Mouse (Mus musculus) MEL (cell line): Measurements from ENCODE around the gene Tssk2. TPM values are rescaled to one million over a fixed set of nuclear protein-coding genes. Genes with fewer than 3 reads are reported as not detected.

ENCODE experiments used
- DNase-seq: peaks from one replicate; pipeline ENCODE4 v3.0.0; 2011; ENCODE audit warnings: low read depth, low spot score
- H3K27ac ChIP-seq: 2 replicates; pipeline ENCODE4 v1.5.1; 2012; ENCODE audit warnings: low read depth, mild to moderate bottlenecking, control low read depth, low read length, moderate library complexity; ENCODE audit not compliant: control insufficient read depth
- H3K27me3 ChIP-seq, 2 experiments: fragments of 150-350 bp in 1 of 2; sonication (generic) in 1 of 2; 2 replicates each; pipeline ENCODE4 v1.6.1; 2012; ENCODE audit warnings: low read length in 2 of 2, mild to moderate bottlenecking in 2 of 2, improper control_type of control experiment in 1 of 2, moderate library complexity in 1 of 2; ENCODE audit not compliant: insufficient read depth in 2 of 2, control insufficient read depth in 1 of 2
- H3K36me3 ChIP-seq, 2 experiments: 2 replicates each; pipeline ENCODE4 v1.6.1; 2012 to 2014; ENCODE audit warnings: low read length in 2 of 2, improper control_type of control experiment in 1 of 2, inconsistent platforms in 1 of 2, mild to moderate bottlenecking in 1 of 2; ENCODE audit not compliant: insufficient read depth in 2 of 2, control insufficient read depth in 1 of 2
- H3K4me1 ChIP-seq, 2 experiments: fragments of 150-350 bp in 1 of 2; sonication (generic) in 1 of 2; 2 replicates each; pipeline ENCODE4 v1.6.1; 2012; ENCODE audit warnings: low read length in 2 of 2, improper control_type of control experiment in 1 of 2, mild to moderate bottlenecking in 1 of 2; ENCODE audit not compliant: insufficient read depth in 2 of 2, control insufficient read depth in 1 of 2
- H3K4me3 ChIP-seq, 2 experiments: fragments of 150-350 bp in 1 of 2; sonication (generic) in 1 of 2; 2 replicates each; pipeline ENCODE4 v1.5.1; 2012; ENCODE audit warnings: low read depth in 2 of 2, low read length in 2 of 2, mild to moderate bottlenecking in 2 of 2, moderate library complexity in 2 of 2, control low read depth in 1 of 2, improper control_type of control experiment in 1 of 2; ENCODE audit not compliant: control insufficient read depth in 1 of 2, insufficient read depth in 1 of 2
- H3K79me2 ChIP-seq: 2 replicates; pipeline ENCODE4 v1.6.1; 2012; ENCODE audit warnings: mild to moderate bottlenecking, low read length, moderate library complexity; ENCODE audit not compliant: control insufficient read depth, poor library complexity, insufficient read depth
- H3K9ac ChIP-seq: 2 replicates; pipeline ENCODE4 v1.6.1; 2012; ENCODE audit warnings: low read depth, mild to moderate bottlenecking, control low read depth, low read length, moderate library complexity; ENCODE audit not compliant: control insufficient read depth, poor library complexity, severe bottlenecking
- H3K9me3 ChIP-seq: fragments of 150-350 bp; sonication (generic); replicated peaks from 2 replicates; pipeline ENCODE4 v1.6.1; 2012; ENCODE audit warnings: mild to moderate bottlenecking, low read length, improper control_type of control experiment, moderate library complexity; ENCODE audit not compliant: insufficient read depth
- CTCF ChIP-seq, 3 experiments: IDR thresholded peaks in 2 of 3; conservative IDR thresholded peaks in 1 of 3; 2 replicates each; pipeline ENCODE4 v1.5.1; 2011 to 2012; ENCODE audit warnings: low read length in 3 of 3, low read depth in 2 of 3, mild to moderate bottlenecking in 2 of 3, improper control_type of control experiment in 1 of 3, inconsistent platforms in 1 of 3, mixed read lengths in 1 of 3, moderate library complexity in 1 of 3; ENCODE audit not compliant: control insufficient read depth in 1 of 3, insufficient read depth in 1 of 3, poor library complexity in 1 of 3, severe bottlenecking in 1 of 3
- ELF1 ChIP-seq: IDR thresholded peaks from 2 replicates; pipeline ENCODE4 v1.6.1; 2014; ENCODE audit warnings: low read depth, mild to moderate bottlenecking, inconsistent platforms, low read length, improper control_type of control experiment, moderate library complexity
- EP300 ChIP-seq, 2 experiments: IDR thresholded peaks; 2 replicates each; pipeline ENCODE4 v1.6.1; 2011; ENCODE audit warnings: improper control_type of control experiment in 2 of 2, low read length in 2 of 2, low read depth in 1 of 2, mild to moderate bottlenecking in 1 of 2
- ETS1 ChIP-seq: IDR thresholded peaks from 2 replicates; pipeline ENCODE4 v1.6.1; 2012; ENCODE audit warnings: low read depth, mild to moderate bottlenecking, inconsistent platforms, low read length, improper control_type of control experiment, moderate library complexity
- GATA1 ChIP-seq: IDR thresholded peaks from 2 replicates; pipeline ENCODE4 v1.6.1; 2011; ENCODE audit warnings: low read depth, low read length, improper control_type of control experiment
- JUND ChIP-seq: IDR thresholded peaks from 2 replicates; pipeline ENCODE4 v1.6.1; 2011; ENCODE audit warnings: low read depth, mild to moderate bottlenecking, improper control_type of control experiment, low read length
- MAZ ChIP-seq: IDR thresholded peaks from 2 replicates; pipeline ENCODE4 v1.6.1; 2012; ENCODE audit warnings: low read depth, mild to moderate bottlenecking, inconsistent platforms, low read length, improper control_type of control experiment
- MXI1 ChIP-seq: IDR thresholded peaks from 2 replicates; pipeline ENCODE4 v1.6.1; 2011; ENCODE audit warnings: mild to moderate bottlenecking, low read depth, low read length, improper control_type of control experiment
- MYC ChIP-seq: IDR thresholded peaks from 2 replicates; pipeline ENCODE4 v1.6.1; 2011; ENCODE audit warnings: low read depth, mild to moderate bottlenecking, low read length, improper control_type of control experiment, moderate library complexity
- NRF1 ChIP-seq: IDR thresholded peaks from 2 replicates; pipeline ENCODE4 v1.6.1; 2014; ENCODE audit warnings: low read depth, mild to moderate bottlenecking, inconsistent platforms, low read length, improper control_type of control experiment, moderate library complexity; ENCODE audit not compliant: poor library complexity, insufficient read depth, severe bottlenecking
- POLR2AphosphoS2 ChIP-seq: IDR thresholded peaks from 2 replicates; pipeline ENCODE4 v1.6.1; 2011; ENCODE audit warnings: low read length, improper control_type of control experiment
- POLR2AphosphoS5 ChIP-seq: IDR thresholded peaks from 2 replicates; pipeline ENCODE4 v1.6.1; 2012; ENCODE audit warnings: low read depth, borderline replicate concordance, mild to moderate bottlenecking, inconsistent platforms, low read length, moderate library complexity, mixed read lengths
- RAD21 ChIP-seq: IDR thresholded peaks from 2 replicates; pipeline ENCODE4 v1.6.1; 2011; ENCODE audit warnings: mild to moderate bottlenecking, low read depth, low read length, improper control_type of control experiment
- SIN3A ChIP-seq: IDR thresholded peaks from 2 replicates; pipeline ENCODE4 v1.6.1; 2012; ENCODE audit warnings: low read length, improper control_type of control experiment, inconsistent platforms
- SMC3 ChIP-seq: IDR thresholded peaks from 2 replicates; pipeline ENCODE4 v1.6.1; 2011; ENCODE audit warnings: low read depth, low read length, improper control_type of control experiment
- UBTF ChIP-seq: IDR thresholded peaks from 2 replicates; pipeline ENCODE4 v1.6.1; 2012; ENCODE audit warnings: low read depth, mild to moderate bottlenecking, inconsistent platforms, low read length, improper control_type of control experiment, moderate library complexity, borderline replicate concordance; ENCODE audit not compliant: insufficient read depth
- ZC3H11A ChIP-seq: IDR thresholded peaks from 2 replicates; pipeline ENCODE4 v1.6.1; 2012; ENCODE audit warnings: low read depth, mild to moderate bottlenecking, inconsistent platforms, low read length, improper control_type of control experiment
- ZKSCAN1 ChIP-seq: IDR thresholded peaks from 2 replicates; pipeline ENCODE4 v1.6.1; 2012; ENCODE audit warnings: low read depth, mild to moderate bottlenecking, inconsistent platforms, low read length, improper control_type of control experiment, moderate library complexity
- polyA plus RNA-seq, 2 experiments: library from polyadenylated mRNA; stranded (reverse) in 1 of 2; unstranded in 1 of 2; fragments of >175 nt in 1 of 2; fragments of >200 nt in 1 of 2; gene quantifications; 2 replicates each; pipeline versions ENCODE4 v1.2.1 to v1.2.4; 2012; ENCODE audit warnings: low replicate concordance in 2 of 2, low read depth in 1 of 2; ENCODE audit not compliant: insufficient read length in 2 of 2, insufficient read depth in 1 of 2, missing spikeins in 1 of 2
- total RNA-seq: library from RNA; depleted of rRNA; stranded (reverse); fragments of 300-350 nt; gene quantifications from 2 replicates; pipeline ENCODE4 v1.2.3, GENCODE M21; 2012; rRNA removed

The Tssk2 gene
- total RNA-seq (0.10 TPM in 1 of 2 replicates, not detected in the other), polyA plus RNA-seq (under 1 TPM in 1 of 2 experiments, not detected in 1; 0.24 TPM)

DNA sequence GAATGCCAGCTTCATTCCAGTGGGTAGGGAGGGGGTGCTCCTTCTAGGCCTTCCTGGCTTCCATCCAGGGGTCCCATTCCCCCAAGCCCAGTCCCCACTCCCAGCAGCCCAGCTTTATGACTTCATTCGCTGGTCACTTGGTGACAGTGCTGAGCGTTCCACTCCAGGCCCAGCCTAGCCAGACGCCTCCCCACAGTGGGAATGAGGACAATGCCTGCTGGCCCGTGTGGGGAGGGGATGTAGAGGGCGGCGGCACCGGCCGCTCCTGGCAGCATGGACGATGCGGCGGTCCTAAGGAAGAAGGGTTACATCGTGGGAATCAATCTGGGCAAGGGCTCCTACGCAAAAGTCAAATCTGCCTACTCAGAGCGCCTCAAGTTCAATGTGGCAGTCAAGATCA, at the start of gene Tssk2, which contains the start of gene Dgcr2:
Tssk2 (plus strand) TSS at position 176 of the 400 bp plus-strand sequence.
Dgcr2 (minus strand) TSS at position 101 of the 400 bp plus-strand sequence.
- Histone ChIP-seq H3K36me3 (peaks cover 0 to 2% of the 10 kb centered on the region in 2 experiments; a peak in 1 of 4 replicates), H3K9ac (no peak within 1 kb of the TSS), H3K4me3 (no peak within 1 kb of the TSS), H3K4me1 (no peaks in the 10 kb centered on the region), H3K79me2 (no peaks in the 10 kb centered on the region), H3K27ac (no peak within 1 kb of the TSS), H3K27me3 (no peaks in the 10 kb centered on the region), H3K9me3 (no peaks in the 10 kb centered on the region)
- DNase-seq = no peak
- TF ChIP-seq SIN3A = no peak
- no peak for TF ChIP-seq UBTF

DNA sequence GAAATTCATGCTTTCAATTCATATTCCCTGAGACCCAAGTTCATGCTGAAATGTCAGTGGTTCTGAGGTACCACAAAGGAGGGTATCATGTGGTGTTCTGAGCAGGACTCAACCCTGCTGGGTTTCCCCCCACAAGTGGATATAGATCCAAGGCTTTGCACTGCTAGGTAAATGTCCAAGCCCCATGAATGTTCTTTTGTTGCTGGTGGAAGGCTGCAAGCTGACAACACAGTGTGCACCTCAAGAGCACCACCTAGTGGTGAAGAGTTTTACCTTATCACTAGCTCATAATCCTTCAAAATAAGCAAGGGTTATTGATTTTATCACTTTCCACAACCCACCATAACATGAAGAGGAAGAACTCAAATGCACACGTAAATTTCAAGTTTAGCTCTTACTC, 49.5 kb upstream of the Tssk2 start:
- TF ChIP-seq ZC3H11A (0 out of 2 replicates have a peak, but pooled peaks have one; percentile 29), SMC3 (peak; percentile 60), ZKSCAN1 (no peak), CTCF (IDR thresholded peaks at IDR 0.05 in 2 of 3, conservative IDR thresholded peaks at IDR 0.05 in 1 of 3; ENCODE audit: control insufficient read depth in 1 of 3, insufficient read depth in 1 of 3, low read depth in 2 of 3, low read length in 3 of 3, poor library complexity in 1 of 3, severe bottlenecking in 1 of 3) (peak; percentile 63 to 92 (median 81)), JUND (no peak), SIN3A (no peak), MYC (no peak), RAD21 (peak; percentile 67), EP300 (IDR thresholded peaks at IDR 0.05; ENCODE audit: low read depth in 1 of 2, low read length in 2 of 2) (no peak), GATA1 (peak; percentile 64)
- H3K36me3 ChIP-seq = peaks cover 6 to 8% of the 10 kb centered on the region in 2 experiments

DNA sequence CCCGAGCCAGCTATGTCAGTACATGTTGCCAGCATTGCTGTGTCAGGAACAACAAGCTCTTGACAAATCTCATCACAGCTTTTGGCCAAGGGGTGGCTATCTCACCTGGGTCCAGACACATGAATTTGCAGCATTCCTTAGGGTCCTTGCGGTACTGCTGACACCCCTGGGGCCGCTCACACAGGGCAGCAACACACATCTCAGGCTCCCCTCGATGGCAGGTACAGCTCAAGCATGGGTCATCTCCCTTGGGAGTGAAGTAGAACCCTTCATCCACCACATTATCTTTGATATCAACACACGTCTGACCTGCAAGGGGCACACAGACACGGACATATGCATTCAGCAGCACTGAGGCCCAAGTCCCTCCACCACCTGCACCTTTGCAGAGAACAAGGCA, 49.0 kb upstream of the Tssk2 start:
- no peak overlapping the region for H3K27ac ChIP-seq
- H3K27me3 ChIP-seq = no peaks in the 10 kb centered on the region
- peaks cover 2 to 6% of the 10 kb centered on the region in 2 experiments; a peak in 3 of 4 replicates for H3K4me1 ChIP-seq
- no peaks in the 10 kb centered on the region for H3K9me3 ChIP-seq
- H3K9ac ChIP-seq = no peak overlapping the region
- TF ChIP-seq POLR2AphosphoS2 = no peak
- no peak for TF ChIP-seq NRF1
- TF ChIP-seq ELF1 = no peak
- no peak for TF ChIP-seq POLR2AphosphoS5
- TF ChIP-seq UBTF = no peak
- no peak for TF ChIP-seq JUND
- no peak for TF ChIP-seq GATA1
- no peak for TF ChIP-seq ETS1
- TF ChIP-seq MXI1 = no peak
- no peak for TF ChIP-seq MAZ
- TF ChIP-seq, all 39 proteins: peak for 0
- Histone ChIP-seq H3K36me3 (peaks cover 8 to 9% of the 10 kb centered on the region in 2 experiments), H3K4me3 (no peak overlapping the region), H3K79me2 (no peaks in the 10 kb centered on the region)
- DNase-seq = no peak

More for the DNA sequence above, 49.5 kb upstream of the Tssk2 start:
- H3K79me2 ChIP-seq = no peaks in the 10 kb centered on the region
- no peak overlapping the region for H3K4me3 ChIP-seq
- peak; percentile 76 for DNase-seq
- H3K27ac ChIP-seq = no peak overlapping the region
- no peak overlapping the region for H3K9ac ChIP-seq
- H3K9me3 ChIP-seq = no peaks in the 10 kb centered on the region
- peaks cover 2 to 6% of the 10 kb centered on the region in 2 experiments; a peak in 3 of 4 replicates for H3K4me1 ChIP-seq
- H3K27me3 ChIP-seq = no peaks in the 10 kb centered on the region
